ENCODE assay signal across 18 mouse cellular contexts in genomic region chr15:68560654-68561053, GRCm38 (mm10).
DNase-seq lines count a peak whose midpoint lies in the region; ATAC-seq and TF ChIP-seq lines count a peak whose summit lies in the region.
"Had no signal": no experiment of that assay in that cellular context is flagged by ENCODE, and none has a peak within 500 bp of the region (broad histone marks: within the 10 kb centered on the region; RNA-seq: fewer than 3 reads in every experiment).

No protein-coding gene starts in this region.

- no peak for TF ChIP-seq CTCF in heart, adult 2 months (IDR thresholded peaks at IDR 0.05)

- no peak overlapping the region for H3K4me2 ChIP-seq in embryonic facial prominence, embryonic 14.5 days (ENCODE audit: low read depth, low read length)
- H3K4me2 ChIP-seq: embryonic facial prominence, embryonic 15.5 days; heart, embryonic 15.5 days; hindbrain, embryonic 13.5 days; stomach, embryonic 15.5 days had no signal

- intact Hi-C loops in heart, adult 2 months (cut with DNase I) = no loop called here

- H3K9ac ChIP-seq in embryonic facial prominence, embryonic 14.5 days (ENCODE audit: low read depth, low read length) = no peak overlapping the region
- H3K9ac ChIP-seq in heart, adult 2 months (ENCODE audit: low read depth, low read length) = no peak overlapping the region
- H3K9ac ChIP-seq: embryonic facial prominence, embryonic 15.5 days; heart, embryonic 15.5 days; hindbrain, embryonic 13.5 days; stomach, embryonic 15.5 days had no signal

- H3K27ac ChIP-seq in embryonic facial prominence, embryonic 14.5 days (replicated peaks; ENCODE audit: low read depth, low read length) = no peak overlapping the region
- no peak overlapping the region for H3K27ac ChIP-seq in embryonic facial prominence, embryonic 10.5 days (replicated peaks)
- no peak overlapping the region for H3K27ac ChIP-seq in heart, adult 2 months
- H3K27ac ChIP-seq in heart, embryonic 10.5 days = no peak overlapping the region
- no peak overlapping the region for H3K27ac ChIP-seq in midbrain, embryonic 10.5 days (replicated peaks)
- H3K27ac ChIP-seq: embryonic facial prominence, embryonic 15.5 days; heart, embryonic 15.5 days; hindbrain, embryonic 13.5 days; stomach, embryonic 15.5 days had no signal

- H3K79me2 ChIP-seq in heart, adult 2 months (replicated peaks; ENCODE audit: control insufficient read depth, insufficient read depth, low read length) = no peaks in the 10 kb centered on the region

- no peaks in the 10 kb centered on the region for H3K9me3 ChIP-seq in embryonic facial prominence, embryonic 14.5 days (ENCODE audit: control insufficient read depth, low read length)
- no peaks in the 10 kb centered on the region for H3K9me3 ChIP-seq in embryonic facial prominence, embryonic 10.5 days
- no peaks in the 10 kb centered on the region for H3K9me3 ChIP-seq in heart, embryonic 10.5 days
- no peaks in the 10 kb centered on the region for H3K9me3 ChIP-seq in midbrain, embryonic 10.5 days (replicated peaks)
- H3K9me3 ChIP-seq: embryonic facial prominence, embryonic 15.5 days; heart, embryonic 15.5 days; hindbrain, embryonic 13.5 days; stomach, embryonic 15.5 days had no signal

- TF ChIP-seq POLR2A in heart, adult 2 months (IDR thresholded peaks at IDR 0.05; ENCODE audit: insufficient read depth, low read depth, low read length) = no peak

- no peak for ATAC-seq in embryonic facial prominence, embryonic 14.5 days (ENCODE audit: low read depth)
- ATAC-seq: forebrain, embryonic 16.5 days; intestine, postnatal 0 days had no signal

- H3K27me3 ChIP-seq in embryonic facial prominence, embryonic 14.5 days (replicated peaks; ENCODE audit: control insufficient read depth, insufficient read depth, low read length) = no peaks in the 10 kb centered on the region
- no peaks in the 10 kb centered on the region for H3K27me3 ChIP-seq in embryonic facial prominence, embryonic 10.5 days (replicated peaks; ENCODE audit: low read depth, poor library complexity, severe bottlenecking)
- H3K27me3 ChIP-seq in heart, adult 2 months (ENCODE audit: control insufficient read depth, insufficient read depth, low read length) = no peaks in the 10 kb centered on the region
- no peaks in the 10 kb centered on the region for H3K27me3 ChIP-seq in heart, embryonic 10.5 days (ENCODE audit: insufficient read depth, poor library complexity, severe bottlenecking)
- no peaks in the 10 kb centered on the region for H3K27me3 ChIP-seq in midbrain, embryonic 10.5 days (ENCODE audit: low read depth, poor library complexity, severe bottlenecking)
- H3K27me3 ChIP-seq: embryonic facial prominence, embryonic 15.5 days; heart, embryonic 15.5 days; hindbrain, embryonic 13.5 days; stomach, embryonic 15.5 days had no signal

- DNase-seq in embryonic facial prominence, embryonic 14.5 days (ENCODE audit: low spot score) = peak; percentile 77
- DNase-seq in embryonic facial prominence, embryonic 10.5 days (ENCODE audit: low spot score) = no peak
- DNase-seq in heart, adult 2 months = peak; percentile 3 to 17
- no peak for DNase-seq in heart, embryonic 10.5 days (ENCODE audit: low spot score)
- peak; percentile 27 to 72 for DNase-seq in frontal cortex, postnatal 36 days (ENCODE audit: low spot score in 2 of 2)
- DNase-seq in right cerebral cortex, adult 2 months (ENCODE audit: low spot score in 2 of 2) = peak; percentile 24 to 44
- DNase-seq in kidney, postnatal 10 days = no peak
- no peak for DNase-seq in midbrain, embryonic 10.5 days (ENCODE audit: low spot score)
- DNase-seq: cerebellum, adult 18-20 months; kidney, postnatal 36 days; lung, adult 18-20 months; thymus, postnatal 4 days had no signal

- TF ChIP-seq EP300 in heart, adult 2 months (IDR thresholded peaks at IDR 0.05; ENCODE audit: insufficient read depth, low read depth, low read length) = no peak

- no peak overlapping the region for H3K4me3 ChIP-seq in embryonic facial prominence, embryonic 14.5 days (ENCODE audit: low read depth, low read length)
- H3K4me3 ChIP-seq in embryonic facial prominence, embryonic 10.5 days = no peak overlapping the region
- no peak overlapping the region for H3K4me3 ChIP-seq in heart, adult 2 months
- H3K4me3 ChIP-seq in heart, embryonic 10.5 days = no peak overlapping the region
- no peak overlapping the region for H3K4me3 ChIP-seq in midbrain, embryonic 10.5 days
- H3K4me3 ChIP-seq: embryonic facial prominence, embryonic 15.5 days; heart, embryonic 15.5 days; hindbrain, embryonic 13.5 days; stomach, embryonic 15.5 days had no signal

- 52% methylated on average over 3 of the region's 3 CpGs for WGBS in embryonic facial prominence, embryonic 14.5 days
- WGBS in embryonic facial prominence, embryonic 10.5 days = 89% methylated on average over 3 of the region's 3 CpGs
- WGBS in heart, adult 2 months = 73% methylated on average over 3 of the region's 3 CpGs
- WGBS in heart, embryonic 10.5 days = 79% methylated on average over 3 of the region's 3 CpGs
- WGBS in midbrain, embryonic 10.5 days = 87% methylated on average over 3 of the region's 3 CpGs

- H3K36me3 ChIP-seq in embryonic facial prominence, embryonic 14.5 days (ENCODE audit: control insufficient read depth, insufficient read depth, low read length) = no peaks in the 10 kb centered on the region
- no peaks in the 10 kb centered on the region for H3K36me3 ChIP-seq in embryonic facial prominence, embryonic 10.5 days (replicated peaks)
- no peaks in the 10 kb centered on the region for H3K36me3 ChIP-seq in heart, adult 2 months (ENCODE audit: control insufficient read depth, insufficient read depth, low read length)
- no peaks in the 10 kb centered on the region for H3K36me3 ChIP-seq in heart, embryonic 10.5 days
- H3K36me3 ChIP-seq in midbrain, embryonic 10.5 days = no peaks in the 10 kb centered on the region
- H3K36me3 ChIP-seq: embryonic facial prominence, embryonic 15.5 days; heart, embryonic 15.5 days; hindbrain, embryonic 13.5 days; stomach, embryonic 15.5 days had no signal

- 0 out of 2 replicates have a peak, but pooled peaks cover 5% of the 10 kb centered on the region for H3K4me1 ChIP-seq in embryonic facial prominence, embryonic 14.5 days (ENCODE audit: control insufficient read depth, insufficient read depth, low read length)
- H3K4me1 ChIP-seq in embryonic facial prominence, embryonic 10.5 days = no peaks in the 10 kb centered on the region
- no peaks in the 10 kb centered on the region for H3K4me1 ChIP-seq in heart, adult 2 months (ENCODE audit: control insufficient read depth, insufficient read depth, low read length)
- no peaks in the 10 kb centered on the region for H3K4me1 ChIP-seq in heart, embryonic 10.5 days
- no peaks in the 10 kb centered on the region for H3K4me1 ChIP-seq in midbrain, embryonic 10.5 days
- H3K4me1 ChIP-seq: embryonic facial prominence, embryonic 15.5 days; heart, embryonic 15.5 days; hindbrain, embryonic 13.5 days; stomach, embryonic 15.5 days had no signal

Comparison
In these comparisons a context has a peak if more than half of its experiments do, and no peak if none do; other contexts are left out.
1. DNase-seq: peak in embryonic facial prominence, embryonic 14.5 days (single experiment), heart, adult 2 months (2 of 2), frontal cortex, postnatal 36 days (2 of 2) and right cerebral cortex, adult 2 months (2 of 2); none in embryonic facial prominence, embryonic 10.5 days (single experiment), heart, embryonic 10.5 days (single experiment), kidney, postnatal 10 days (single experiment) and midbrain, embryonic 10.5 days (single experiment).